Mouse (Mus musculus) liver, embryonic 14.5 days (tissue): ENCODE measurements around the gene Fkbp1a.

ENCODE experiments used
- CTCF ChIP-seq: IDR thresholded peaks from 2 replicates; pipeline ENCODE4 v1.5.1; 2016; ENCODE audit warnings: antibody characterized with exemption, low read depth, control low read depth
- EP300 ChIP-seq: IDR thresholded peaks from 2 replicates; pipeline ENCODE4 v1.6.1; 2016; ENCODE audit warnings: antibody characterized with exemption, low read depth

- TF ChIP-seq CTCF (no peak), EP300 (no peak)
Observed at GRCm38 (mm10) chr2:151564006-151564405, 21.7 kb downstream of the Fkbp1a start.
